Mouse (Mus musculus) megakaryocyte progenitor cell, adult 5-6 weeks (primary cell): ENCODE results near the gene Gucy2d. TPM values are rescaled to one million over a fixed set of nuclear protein-coding genes. Genes with fewer than 3 reads are reported as not detected.
A peak's percentile ranks its signal among the peaks of the same experiment; 100 is the strongest.

Experiments
- ATAC-seq: replicated peaks from 2 replicates; pipeline ENCODE4 v1.8.0; 2016; ENCODE audit warnings: mild to moderate bottlenecking, moderate TSS enrichment, inconsistent platforms; ENCODE audit not compliant: poor library complexity
- total RNA-seq, 2 experiments: library from RNA; stranded (forward) in 1 of 2; stranded (reverse) in 1 of 2; fragments of 157-497, 149-512 nt in 1 of 2; fragments of 200-1000 nt in 1 of 2; gene quantifications; 2 replicates each; pipeline versions ENCODE4 v1.2.3 to v1.2.4; 2015 to 2017

The Gucy2d gene
- total RNA-seq, 2 experiments from 2014 or later: not detected

DNA sequence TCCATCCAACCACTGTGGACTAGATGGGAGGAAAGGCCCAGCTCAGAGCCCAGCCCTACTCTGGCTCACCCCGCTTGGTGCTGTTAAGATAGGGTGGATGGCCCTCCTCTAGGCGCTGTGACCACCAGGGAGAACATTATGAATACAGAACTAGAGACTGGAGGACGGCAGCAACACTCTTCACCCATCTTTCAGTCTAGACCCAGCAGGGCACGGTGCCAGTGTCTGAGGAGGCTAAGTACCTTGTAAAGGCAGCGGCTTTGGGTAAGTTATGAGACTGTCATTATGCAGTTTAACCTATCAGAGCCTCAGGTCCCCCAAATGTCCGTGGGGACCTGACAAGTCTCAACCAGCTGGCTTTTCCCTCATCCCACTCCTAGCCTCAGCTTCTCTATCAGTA, 48.9 kb downstream of the Gucy2d start, which contains the start of gene Lrrc32:
Gene Lrrc32 (plus strand): TSS at position 153 of the 400 bp plus-strand sequence.
- no peak for ATAC-seq

DNA sequence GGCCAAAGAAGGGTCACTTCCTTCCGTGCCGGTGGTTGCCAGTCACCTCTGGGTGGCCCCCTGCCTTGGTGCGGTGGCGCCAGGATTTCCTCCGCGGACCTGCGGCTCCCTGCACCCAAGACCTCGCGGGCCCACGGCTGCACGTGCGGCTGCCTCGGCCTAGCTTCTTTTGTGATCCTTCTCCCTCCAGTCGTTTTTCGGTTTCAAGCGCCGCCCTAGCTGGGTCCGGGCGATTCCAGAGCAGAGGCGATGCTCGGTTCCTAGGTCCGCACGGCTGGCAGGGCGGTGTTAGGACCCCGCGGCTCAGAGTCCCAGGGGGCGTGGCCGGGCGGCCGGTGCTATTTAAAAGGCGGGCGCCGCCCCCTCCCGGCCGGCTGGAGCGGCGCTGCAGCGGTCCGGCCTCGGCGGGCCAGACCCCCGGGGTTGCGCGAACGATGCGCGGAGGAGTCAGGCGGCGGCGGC, 49.4 kb downstream of the Gucy2d start:
- peak; percentile 49 for ATAC-seq

DNA sequence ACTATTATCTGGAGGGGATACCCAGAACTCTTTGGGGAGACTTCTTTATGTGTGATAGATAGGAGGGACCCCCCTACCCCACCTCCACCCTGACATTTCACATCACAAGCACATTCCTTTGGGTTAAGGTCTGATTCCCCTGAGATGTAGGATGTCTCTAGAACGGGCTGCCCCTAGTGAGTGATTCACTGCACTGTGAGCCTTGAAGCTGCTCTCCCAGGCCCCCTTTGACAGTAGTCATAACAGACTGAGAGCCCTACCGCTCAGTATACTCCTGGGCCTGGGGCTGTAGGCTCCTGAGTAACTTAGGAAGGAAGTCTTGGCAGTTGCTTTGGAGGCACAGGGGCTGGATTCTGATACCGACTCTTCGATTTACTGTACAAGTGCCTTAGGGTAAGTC, 50.1 kb downstream of the Gucy2d start:
- no peak for ATAC-seq

DNA sequence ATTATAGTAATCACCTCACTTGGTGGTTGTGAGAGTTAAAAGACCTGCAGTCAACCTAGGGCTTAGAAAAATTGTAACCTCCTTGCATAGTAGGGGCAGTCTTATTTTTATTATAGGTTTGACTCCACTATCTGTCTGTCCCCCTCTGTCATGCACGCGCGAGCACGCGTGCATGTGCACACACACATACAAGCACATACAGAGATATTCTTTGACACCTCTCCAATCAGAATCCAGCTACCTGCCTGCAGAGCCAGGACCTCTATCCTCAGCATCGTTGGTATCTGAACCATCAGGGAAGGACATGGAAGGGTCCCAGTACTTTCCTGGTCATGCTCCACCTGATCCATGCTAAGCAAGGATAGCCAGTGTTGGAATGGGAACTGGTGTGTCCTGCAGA, 50.7 kb downstream of the Gucy2d start:
- no peak for ATAC-seq

DNA sequence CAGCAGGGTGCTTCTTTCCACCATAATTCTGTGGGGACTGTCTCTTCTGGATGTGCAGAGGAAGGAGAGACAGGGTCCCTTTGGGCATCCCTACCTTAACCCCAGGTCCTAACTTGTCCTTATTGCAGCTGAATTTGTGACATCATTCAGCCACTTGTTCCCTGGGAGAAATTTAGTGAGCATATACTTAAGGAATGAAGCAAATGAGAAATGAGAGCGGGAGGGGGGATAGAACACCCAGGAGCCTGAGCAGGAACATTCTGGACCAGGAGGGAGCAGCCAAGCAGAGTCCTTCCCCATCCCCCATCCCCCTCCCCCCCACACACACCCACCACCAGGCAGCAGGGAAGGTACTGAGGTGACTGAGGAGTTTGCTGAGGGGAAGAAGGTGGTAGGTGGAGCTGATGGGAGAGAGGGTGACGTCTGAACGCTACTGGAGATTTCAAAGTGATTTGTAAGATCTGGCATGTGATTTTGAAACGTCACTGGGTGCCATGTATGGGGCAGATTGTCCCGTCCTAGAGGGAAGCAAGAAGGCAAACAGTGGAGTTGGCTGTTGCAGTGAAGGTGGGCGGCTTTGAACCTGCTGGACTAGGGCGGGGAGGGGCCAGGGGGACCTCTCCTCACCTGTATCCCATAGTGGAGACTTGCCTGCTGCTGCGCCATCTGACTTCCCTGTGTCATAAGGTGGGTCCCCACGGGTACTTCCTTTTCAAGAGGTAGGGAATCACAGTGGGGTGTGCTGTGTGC, 51.4 kb downstream of the Gucy2d start:
- ATAC-seq: no peak

DNA sequence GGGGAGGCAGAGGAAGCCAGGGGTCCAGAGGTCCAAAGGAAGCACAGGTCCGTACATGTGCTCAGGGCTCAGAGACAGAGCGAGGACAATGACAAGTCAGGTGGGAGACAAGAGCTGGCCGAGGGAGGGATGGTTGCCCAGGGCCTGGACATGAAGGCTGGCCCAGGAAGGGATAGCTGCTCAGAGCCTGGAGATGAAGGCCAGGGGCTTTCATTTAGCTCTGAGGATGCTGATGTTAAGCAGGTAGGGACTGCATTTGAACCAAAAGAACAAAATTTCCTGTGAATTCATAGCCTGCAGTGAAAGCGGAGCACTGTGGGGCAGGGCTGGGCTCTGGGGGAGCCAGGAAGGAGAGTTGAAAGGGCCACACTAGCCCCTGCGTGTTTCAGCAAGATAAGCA, 52.1 kb downstream of the Gucy2d start:
- ATAC-seq: no peak

DNA sequence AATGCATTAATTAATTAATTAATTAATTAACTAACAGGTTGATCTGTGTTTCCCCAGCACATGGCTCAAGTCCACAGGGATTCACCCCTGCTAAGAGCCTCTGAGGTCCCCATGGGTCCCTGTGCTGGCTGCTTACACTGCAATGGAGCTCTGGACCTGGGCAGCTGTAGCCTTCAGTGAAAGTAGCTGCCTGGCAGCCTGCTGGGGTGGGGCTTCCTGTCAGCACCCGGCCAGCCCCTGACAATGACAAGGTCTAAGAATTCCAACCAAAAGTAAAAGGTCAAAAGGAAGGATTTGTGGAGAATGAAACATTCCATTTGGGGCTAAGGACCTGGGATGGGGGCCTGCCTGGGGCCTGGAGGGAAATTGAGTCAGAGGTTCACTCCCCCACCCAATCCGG, 53.1 kb downstream of the Gucy2d start:
- no peak for ATAC-seq

DNA sequence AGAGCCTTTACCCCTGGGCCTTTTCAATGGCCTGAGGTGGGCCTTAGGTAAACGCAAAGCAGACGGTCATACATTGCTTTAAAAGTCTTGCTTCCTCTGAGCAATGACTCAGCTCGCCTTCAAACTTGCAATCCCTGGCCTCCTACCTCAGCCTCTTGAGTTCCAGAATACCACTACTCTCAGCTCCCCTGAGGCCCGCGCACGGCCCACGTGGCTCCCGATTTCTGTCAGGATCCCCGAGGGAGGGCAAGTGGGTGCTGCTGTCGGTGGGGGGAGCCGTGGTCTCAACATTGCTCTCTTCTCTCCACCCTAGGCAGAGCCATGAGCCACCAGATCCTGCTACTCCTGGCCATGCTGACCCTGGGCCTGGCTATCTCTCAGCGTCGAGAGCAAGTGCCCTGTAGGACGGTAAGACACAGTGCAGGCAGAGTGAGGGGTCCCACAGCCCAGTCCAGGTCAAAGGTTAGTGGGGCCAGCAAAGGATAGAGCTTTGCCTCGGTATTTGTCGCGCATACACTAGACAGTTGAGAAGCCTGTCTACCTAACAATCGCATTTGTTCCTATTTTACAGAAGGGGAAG, 53.8 kb downstream of the Gucy2d start:
- peak; percentile 29; the same call in 1 of the 2 replicates for ATAC-seq

DNA sequence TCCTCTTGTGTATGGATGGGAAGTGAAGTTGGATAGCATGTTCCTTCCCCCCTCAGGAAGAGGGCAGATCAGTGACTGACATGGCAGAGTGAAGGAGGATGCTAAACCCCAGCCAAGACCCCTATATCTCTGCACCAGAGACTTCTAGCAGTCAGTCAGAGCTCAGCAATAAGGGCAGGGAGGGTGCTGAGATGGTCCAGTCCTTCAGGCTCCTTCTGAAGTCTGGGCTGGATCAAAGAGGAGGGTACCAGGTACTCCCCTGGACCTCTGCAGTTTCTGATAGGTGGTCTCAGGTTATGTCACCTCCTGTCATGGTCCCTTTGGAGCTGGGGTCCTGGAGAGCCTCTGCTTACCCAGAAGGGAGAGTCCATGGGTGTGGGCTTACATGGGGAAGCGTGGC, 55.4 kb downstream of the Gucy2d start:
- no peak for ATAC-seq

DNA sequence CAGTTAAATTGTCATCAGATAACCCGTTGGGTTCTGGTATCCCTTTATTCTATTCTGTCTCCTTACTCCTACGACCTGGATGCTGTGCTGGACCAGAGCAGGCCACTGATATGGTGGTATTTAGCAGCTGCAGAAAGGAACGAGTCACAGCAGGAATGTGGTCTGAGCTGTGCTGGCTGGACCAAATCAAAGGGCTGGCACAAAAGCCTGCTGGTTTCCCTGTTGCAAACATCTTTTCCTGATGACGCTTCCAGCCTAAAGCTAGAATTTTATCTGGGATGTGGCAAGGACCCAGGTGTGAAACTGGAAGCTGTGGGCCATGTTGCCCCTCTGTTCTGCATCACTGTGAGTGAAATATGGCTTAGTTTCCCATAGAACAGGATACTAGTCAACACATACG, 57.2 kb downstream of the Gucy2d start:
- ATAC-seq: no peak

DNA sequence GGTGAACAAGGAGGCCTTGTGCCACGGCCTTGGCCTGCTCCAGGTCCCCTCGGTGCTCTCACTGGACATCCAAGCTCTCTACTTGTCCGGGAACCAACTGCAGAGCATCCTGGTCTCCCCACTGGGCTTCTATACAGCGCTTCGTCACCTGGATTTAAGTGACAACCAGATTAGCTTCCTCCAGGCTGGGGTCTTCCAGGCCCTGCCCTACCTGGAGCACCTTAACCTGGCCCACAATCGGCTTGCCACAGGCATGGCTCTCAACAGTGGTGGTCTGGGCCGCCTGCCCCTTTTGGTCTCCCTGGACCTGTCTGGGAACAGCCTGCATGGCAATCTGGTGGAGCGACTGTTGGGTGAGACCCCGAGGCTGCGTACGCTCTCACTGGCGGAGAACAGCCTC, 57.9 kb downstream of the Gucy2d start:
- ATAC-seq: no peak

DNA sequence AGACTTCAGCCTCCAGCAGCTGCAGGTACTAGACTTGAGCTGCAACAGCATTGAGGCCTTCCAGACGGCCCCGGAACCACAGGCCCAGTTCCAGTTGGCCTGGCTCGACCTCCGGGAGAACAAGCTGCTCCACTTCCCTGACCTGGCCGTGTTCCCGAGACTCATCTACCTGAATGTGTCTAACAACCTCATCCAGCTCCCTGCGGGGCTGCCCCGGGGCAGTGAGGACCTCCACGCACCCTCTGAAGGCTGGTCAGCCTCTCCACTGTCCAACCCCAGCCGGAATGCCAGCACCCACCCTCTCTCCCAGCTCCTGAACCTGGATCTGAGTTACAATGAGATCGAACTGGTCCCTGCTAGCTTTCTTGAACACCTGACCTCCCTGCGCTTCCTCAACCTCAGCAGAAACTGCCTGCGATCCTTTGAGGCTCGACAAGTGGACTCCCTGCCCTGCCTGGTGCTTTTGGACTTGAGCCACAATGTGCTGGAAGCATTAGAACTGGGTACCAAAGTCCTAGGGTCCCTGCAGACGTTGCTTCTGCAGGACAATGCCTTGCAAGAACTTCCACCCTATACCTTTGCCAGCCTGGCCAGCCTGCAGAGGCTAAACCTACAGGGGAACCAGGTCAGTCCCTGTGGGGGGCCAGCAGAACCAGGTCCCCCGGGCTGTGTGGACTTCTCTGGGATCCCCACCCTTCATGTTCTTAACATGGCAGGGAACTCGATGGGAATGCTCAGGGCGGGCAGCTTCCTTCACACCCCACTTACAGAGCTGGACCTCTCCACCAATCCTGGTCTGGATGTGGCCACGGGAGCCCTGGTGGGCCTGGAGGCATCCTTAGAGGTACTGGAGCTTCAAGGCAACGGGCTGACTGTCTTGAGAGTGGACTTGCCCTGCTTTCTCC, 58.7 kb downstream of the Gucy2d start:
- no peak for ATAC-seq

DNA sequence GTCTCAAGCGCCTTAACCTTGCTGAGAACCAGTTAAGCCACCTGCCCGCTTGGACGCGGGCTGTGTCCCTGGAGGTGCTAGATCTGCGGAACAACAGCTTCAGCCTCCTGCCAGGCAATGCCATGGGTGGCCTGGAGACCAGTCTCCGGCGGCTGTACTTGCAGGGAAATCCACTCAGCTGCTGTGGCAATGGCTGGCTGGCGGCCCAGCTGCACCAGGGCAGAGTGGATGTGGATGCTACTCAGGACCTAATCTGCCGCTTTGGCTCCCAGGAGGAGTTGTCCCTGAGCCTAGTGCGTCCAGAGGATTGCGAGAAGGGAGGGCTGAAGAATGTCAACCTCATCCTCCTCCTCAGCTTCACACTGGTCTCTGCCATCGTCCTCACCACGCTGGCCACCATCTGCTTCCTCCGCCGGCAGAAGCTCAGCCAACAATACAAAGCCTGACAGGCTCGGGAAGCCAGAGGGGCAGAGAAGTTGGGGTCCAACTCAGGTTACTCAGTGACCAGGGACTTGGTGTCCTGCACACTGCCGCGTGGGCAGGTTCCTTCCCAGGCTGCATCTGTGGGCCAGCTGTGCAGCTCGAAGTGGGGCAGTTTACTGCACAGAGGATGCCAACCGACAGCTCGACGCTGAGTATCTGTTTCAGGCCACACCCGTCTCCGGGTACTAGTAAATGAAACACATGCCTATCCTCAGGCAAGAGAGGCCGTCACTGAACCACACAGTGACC, 59.5 kb downstream of the Gucy2d start:
- ATAC-seq: no peak

DNA sequence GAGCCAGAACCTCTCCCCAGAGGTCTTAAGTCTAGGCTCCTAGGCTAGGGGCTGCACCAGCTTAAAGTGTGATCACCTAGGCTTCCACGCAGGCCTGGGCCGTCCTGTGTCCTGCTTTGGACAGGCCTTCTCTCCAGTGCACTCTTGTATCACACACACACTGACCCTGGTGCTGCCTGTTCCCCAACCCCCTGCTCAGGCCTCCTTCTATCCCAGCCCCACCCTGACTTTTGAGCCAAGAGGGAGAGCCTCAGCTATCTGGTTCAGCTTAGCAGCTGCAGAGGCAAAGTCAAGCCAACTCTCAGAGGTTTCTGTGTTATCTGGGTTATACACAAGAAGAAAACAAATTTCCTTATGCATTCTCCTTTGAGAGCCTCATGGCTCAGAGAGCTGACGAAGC, 60.3 kb downstream of the Gucy2d start:
- 0 out of 2 replicates have a peak, but pooled peaks have one; percentile 12 for ATAC-seq

DNA sequence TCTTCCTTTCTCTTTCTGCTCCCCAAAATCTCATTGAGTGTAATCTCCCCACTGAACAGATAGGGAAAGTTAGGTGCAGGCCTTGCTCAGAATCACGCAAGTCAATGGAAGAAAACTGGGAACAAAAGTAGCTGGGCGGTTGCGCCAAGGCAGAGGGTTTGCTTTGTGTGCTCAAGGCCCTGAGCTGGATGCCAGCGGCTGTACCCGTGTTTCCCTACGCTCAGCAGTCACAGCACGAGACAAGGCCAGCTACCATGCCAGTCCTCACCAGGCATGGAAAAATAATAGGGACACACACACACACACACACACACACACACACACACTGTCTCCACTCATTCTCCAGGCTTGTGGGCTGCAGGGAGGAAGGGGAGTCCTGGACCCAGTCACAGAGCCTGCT, 60.9 kb downstream of the Gucy2d start:
- no peak for ATAC-seq

DNA sequence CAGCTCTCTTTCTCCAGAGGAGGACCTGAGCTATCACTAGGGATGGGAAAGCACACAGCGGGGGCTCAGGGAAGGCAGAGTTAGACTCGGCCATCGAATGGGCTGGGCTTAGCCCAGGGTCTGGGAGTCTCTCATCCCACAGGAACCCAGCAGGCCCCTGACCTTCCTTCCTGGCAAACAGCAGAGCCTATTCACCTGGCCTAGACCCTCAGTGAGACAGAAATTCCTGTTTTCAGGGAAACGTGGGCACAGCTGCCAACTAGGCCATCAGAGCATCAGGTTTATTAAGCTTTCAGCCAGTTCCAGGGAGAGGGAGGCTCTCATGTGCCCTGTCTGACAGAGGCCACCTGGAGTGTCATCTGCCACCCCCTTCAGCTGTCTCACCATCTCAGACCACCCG, 62.7 kb downstream of the Gucy2d start:
- no peak for ATAC-seq

DNA sequence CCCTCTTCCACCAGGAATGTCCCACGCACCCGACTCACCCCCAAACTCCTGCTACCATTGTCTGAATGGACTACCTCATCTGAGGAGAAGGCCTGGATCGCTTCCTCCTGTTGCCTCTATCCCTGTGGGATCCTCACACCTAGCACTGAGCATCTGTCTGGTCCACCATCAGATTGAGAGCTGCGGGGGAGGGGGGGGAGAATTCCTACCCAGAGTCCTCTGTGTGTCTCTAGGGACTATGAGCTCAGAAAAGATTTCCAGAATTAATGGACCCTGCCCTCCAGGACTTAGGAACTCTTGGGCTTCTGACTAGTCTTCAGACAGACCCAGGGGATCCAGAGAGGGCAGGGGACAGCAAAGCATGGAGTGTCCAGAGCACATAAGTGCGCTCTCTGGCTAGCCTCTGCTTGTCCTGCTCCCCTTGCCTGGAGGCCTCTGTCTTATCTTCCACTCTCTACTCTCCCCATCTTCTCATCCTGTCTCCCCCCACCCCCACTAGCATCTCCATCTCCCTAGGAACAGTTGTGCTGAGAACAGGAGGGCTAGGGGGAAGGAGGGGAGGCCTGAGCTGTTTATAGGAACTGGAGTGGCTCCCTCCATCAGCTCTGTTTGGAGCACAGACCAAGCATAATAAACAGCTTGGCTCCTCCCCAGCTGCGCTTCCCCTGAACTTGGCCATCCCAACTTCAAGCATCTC, 63.9 kb downstream of the Gucy2d start:
- ATAC-seq: no peak

DNA sequence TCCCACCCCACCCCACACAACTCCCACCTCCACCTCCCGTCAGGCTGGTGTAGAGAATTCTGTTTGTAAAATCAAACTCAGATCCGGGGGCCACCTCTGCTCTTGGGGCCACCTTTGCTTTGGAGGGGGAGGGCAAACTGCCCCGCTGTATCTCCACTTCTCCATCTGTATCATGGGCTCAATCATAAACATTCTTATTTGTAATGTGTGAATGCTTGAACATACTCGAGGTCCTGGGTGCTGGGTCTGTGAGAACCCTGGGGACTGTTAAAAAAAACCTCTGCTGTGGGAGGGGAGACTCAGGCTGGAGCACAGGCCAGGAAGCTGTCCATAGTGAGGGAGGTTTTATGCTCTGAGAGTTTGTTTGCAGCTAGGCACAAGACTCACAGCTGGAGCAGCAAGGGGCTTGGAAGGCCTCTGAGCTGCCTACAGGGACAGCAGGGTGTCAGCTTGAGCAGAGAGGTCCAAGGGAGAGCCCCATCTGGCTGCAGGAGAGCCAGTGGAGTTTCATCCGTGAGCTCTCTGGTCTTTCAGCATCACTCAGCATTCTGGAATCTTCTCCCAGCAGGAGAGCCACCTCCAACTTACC, 64.6 kb downstream of the Gucy2d start:
- ATAC-seq: no peak

DNA sequence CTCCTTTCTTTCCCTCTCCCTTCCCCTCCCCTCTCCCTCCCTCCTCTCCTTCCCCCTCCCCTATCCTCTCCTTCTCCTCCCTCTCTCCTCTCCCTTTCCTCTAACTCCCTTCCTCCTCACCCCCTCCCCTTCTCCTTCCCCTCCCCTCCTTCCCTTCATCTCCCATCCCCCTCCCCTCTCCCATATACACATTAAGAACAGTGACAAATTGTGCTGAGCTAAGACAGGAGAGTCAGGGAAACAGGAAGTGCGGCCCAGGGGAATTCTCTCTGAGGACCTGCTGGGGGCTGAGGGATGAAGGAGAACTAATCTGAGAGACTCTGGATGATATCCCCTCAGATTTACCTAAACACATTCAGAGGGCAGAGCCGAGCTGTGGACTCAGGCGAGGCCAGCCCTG, 65.4 kb downstream of the Gucy2d start:
- no peak for ATAC-seq
